Mouse (Mus musculus) T-cell, adult 2 months (primary cell): ENCODE data around the gene Mpp2.

Experiments used
- DNase-seq: peaks from one replicate; pipeline ENCODE4 v3.0.0; 2022; ENCODE audit warnings: low spot score

Gene Mpp2

GRCm38 (mm10) chr11:102008954-102009637, 79.2 kb downstream of the Mpp2 start:
- no peak for DNase-seq

DNA sequence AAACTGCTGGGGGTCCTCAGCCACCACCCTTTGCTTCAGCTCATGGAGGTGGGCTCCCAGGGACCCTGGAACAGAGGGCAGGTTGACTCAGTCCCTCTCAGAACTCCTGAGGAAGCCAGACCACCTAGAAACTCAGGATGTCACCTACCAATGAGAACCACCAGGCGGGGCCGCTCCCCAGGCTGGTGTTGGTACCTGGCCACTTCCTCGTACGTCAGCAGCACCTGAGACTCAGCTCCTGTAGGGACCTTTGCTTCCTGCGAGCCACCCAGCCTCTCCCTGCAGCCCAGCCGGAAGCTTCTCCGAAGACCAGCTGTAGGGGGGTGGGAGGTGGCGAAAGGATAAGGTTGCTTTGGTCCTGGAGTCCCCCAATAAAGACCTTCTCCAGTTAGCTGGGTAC, 79.9 kb downstream of the Mpp2 start:
- no peak for DNase-seq
